Mouse (Mus musculus): ENCODE results near the gene Rinl.
A peak's percentile ranks its signal among the peaks of the same experiment; 100 is the strongest.

Gene Rinl

GRCm38 (mm10) chr7:28824941-28825685 is 36.3 kb downstream of the Rinl start, which contains the start of gene Ech1:
TSS of gene Ech1 (plus strand) at chr7:28825217.
- peak; percentile 94 to 95 for DNase-seq

- DNase-seq = peak; percentile 52 to 53
Measured at GRCm38 (mm10) chr7:28825686-28826401, 37.1 kb downstream of the Rinl start.

- DNase-seq = no peak
Measured at GRCm38 (mm10) chr7:28826402-28826772, 37.6 kb downstream of the Rinl start.

GRCm38 (mm10) chr7:28827338-28827737 is 38.6 kb downstream of the Rinl start:
- no peak for DNase-seq

GRCm38 (mm10) chr7:28829821-28830220 is 41.1 kb downstream of the Rinl start:
- no peak for DNase-seq

- no peak for DNase-seq
Measured at GRCm38 (mm10) chr7:28830981-28831380, 42.2 kb downstream of the Rinl start.

- DNase-seq = no peak
Measured at GRCm38 (mm10) chr7:28831411-28832125, 42.8 kb downstream of the Rinl start.

GRCm38 (mm10) chr7:28832137-28832536 is 43.4 kb downstream of the Rinl start:
- no peak for DNase-seq

- DNase-seq = no peak
Measured at GRCm38 (mm10) chr7:28833723-28834347, 45.1 kb downstream of the Rinl start, which contains the start of gene Lgals4. TSS of gene Lgals4 (plus strand) at chr7:28833854.

- DNase-seq = no peak
Measured at GRCm38 (mm10) chr7:28836936-28837335, 48.2 kb downstream of the Rinl start.

- DNase-seq = no peak
Measured at GRCm38 (mm10) chr7:28838331-28838730, 49.6 kb downstream of the Rinl start.

- DNase-seq = no peak
Measured at GRCm38 (mm10) chr7:28847273-28847672, 58.5 kb downstream of the Rinl start.
